Comparison of ENCODE assay signal across 9 mouse cellular contexts in genomic region chr12:71701753-71702152, GRCm38 (mm10).
A peak's percentile ranks its signal among the peaks of the same experiment; 100 is the strongest.
DNase-seq lines count a peak whose midpoint lies in the region; ATAC-seq lines count a peak whose summit lies in the region.
"Had no signal": no experiment of that assay in that cellular context is flagged by ENCODE, and none has a peak within 500 bp of the region (broad histone marks: within the 10 kb centered on the region; RNA-seq: fewer than 3 reads in every experiment).

No protein-coding gene starts in this region.

- H3K9ac ChIP-seq in kidney, embryonic 16.5 days (replicated peaks; ENCODE audit: low read length): no peak overlapping the region
- H3K9ac ChIP-seq: liver, embryonic 13.5 days had no signal

- WGBS in kidney, embryonic 16.5 days: 94% methylated on average over 2 of the region's 2 CpGs

- no peaks in the 10 kb centered on the region for H3K4me1 ChIP-seq in kidney, embryonic 16.5 days (ENCODE audit: insufficient read depth, low read length)
- H3K4me1 ChIP-seq: liver, embryonic 13.5 days had no signal

- H3K27me3 ChIP-seq in kidney, embryonic 16.5 days (ENCODE audit: insufficient read depth, low read length): no peaks in the 10 kb centered on the region
- H3K27me3 ChIP-seq: liver, embryonic 13.5 days had no signal

- no peaks in the 10 kb centered on the region for H3K36me3 ChIP-seq in kidney, embryonic 16.5 days (ENCODE audit: insufficient read depth, low read length)
- H3K36me3 ChIP-seq: liver, embryonic 13.5 days had no signal

- H3K4me2 ChIP-seq in kidney, embryonic 16.5 days (replicated peaks; ENCODE audit: low read depth, low read length): no peak overlapping the region
- H3K4me2 ChIP-seq: liver, embryonic 13.5 days had no signal

- no peak overlapping the region for H3K27ac ChIP-seq in kidney, embryonic 16.5 days (ENCODE audit: low read length)
- H3K27ac ChIP-seq: liver, embryonic 13.5 days had no signal

- H3K4me3 ChIP-seq in kidney, embryonic 16.5 days (ENCODE audit: low read length): no peak overlapping the region
- H3K4me3 ChIP-seq: liver, embryonic 13.5 days had no signal

- DNase-seq in kidney, adult 18-20 months: peak; percentile 24
- peak; percentile 44 for DNase-seq in NIH3T3 (ENCODE audit: low read depth)
- DNase-seq in cerebellum, adult 9-10 months: peak; percentile 45
- DNase-seq in kidney, postnatal 10 days: peak; percentile 46
- DNase-seq in retina, embryonic 14.5 days (ENCODE audit: low spot score): peak; percentile 41
- DNase-seq in spleen, postnatal 10 days (ENCODE audit: low spot score in 2 of 2): no peak
- no peak for DNase-seq in B cell, adult 2 months
- DNase-seq: liver, embryonic 13.5 days had no signal

- peaks cover 6% of the 10 kb centered on the region for H3K9me3 ChIP-seq in kidney, embryonic 16.5 days (ENCODE audit: low read length)

- ATAC-seq in kidney, embryonic 16.5 days (ENCODE audit: low FRiP score, low TSS enrichment): no peak

Comparison
In these comparisons a context has a peak if more than half of its experiments do, and no peak if none do; other contexts are left out.
1. DNase-seq: peak in kidney, adult 18-20 months (single experiment), NIH3T3 (single experiment), cerebellum, adult 9-10 months (single experiment), kidney, postnatal 10 days (single experiment) and retina, embryonic 14.5 days (single experiment); none in spleen, postnatal 10 days (0 of 2) and B cell, adult 2 months (0 of 2).